In the genomic region with DNA sequence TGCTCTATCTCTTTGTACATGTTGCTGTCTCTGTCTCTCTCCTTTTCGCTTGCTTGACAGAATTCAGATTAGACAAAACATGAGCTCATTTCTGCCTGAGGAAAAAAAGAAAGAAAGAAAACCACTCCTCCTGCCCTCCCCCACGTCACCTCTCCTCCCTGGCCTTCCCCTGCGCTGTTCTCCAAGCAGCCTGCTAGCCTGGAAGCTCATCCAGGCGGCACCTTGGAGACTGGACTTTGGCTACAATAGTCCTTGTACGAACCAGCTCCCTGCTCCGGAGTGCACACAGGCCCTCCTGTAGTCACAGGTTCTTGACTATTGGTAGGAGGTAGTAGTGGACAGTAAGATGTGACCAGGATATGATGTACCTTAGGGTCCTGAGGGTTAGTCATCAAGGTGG, we compare ENCODE assay signal across 10 mouse cellular contexts.
DNase-seq lines count a peak whose midpoint lies in the region; ATAC-seq and TF ChIP-seq lines count a peak whose summit lies in the region.
"Had no signal": no experiment of that assay in that cellular context is flagged by ENCODE, and none has a peak within 500 bp of the region (broad histone marks: within the 10 kb centered on the region; RNA-seq: fewer than 3 reads in every experiment).

No protein-coding gene starts in this region.

- no peak overlapping the region for H3K9ac ChIP-seq in midbrain, embryonic 16.5 days (ENCODE audit: low read depth, low read length)
- no peak overlapping the region for H3K9ac ChIP-seq in intestine, embryonic 16.5 days (ENCODE audit: low read depth, low read length)
- no peak overlapping the region for H3K9ac ChIP-seq in kidney, postnatal 0 days (ENCODE audit: low read depth, low read length)
- no peak overlapping the region for H3K9ac ChIP-seq in liver, postnatal 0 days (replicated peaks)
- H3K9ac ChIP-seq: lung, embryonic 15.5 days had no signal

- H3K4me1 ChIP-seq in midbrain, embryonic 10.5 days, result peaks cover 31% of the 10 kb centered on the region
- no peaks in the 10 kb centered on the region for H3K4me1 ChIP-seq in midbrain, embryonic 16.5 days (ENCODE audit: control insufficient read depth, insufficient read depth, low read length)
- H3K4me1 ChIP-seq in intestine, embryonic 16.5 days (ENCODE audit: control insufficient read depth, insufficient read depth, low read length), result peaks cover 6% of the 10 kb centered on the region
- 0 out of 2 replicates have a peak, but pooled peaks cover 8% of the 10 kb centered on the region for H3K4me1 ChIP-seq in kidney, postnatal 0 days (replicated peaks; ENCODE audit: insufficient read depth, low read length)
- no peaks in the 10 kb centered on the region for H3K4me1 ChIP-seq in liver, postnatal 0 days (ENCODE audit: insufficient read depth)

- no peak overlapping the region for H3K4me2 ChIP-seq in midbrain, embryonic 16.5 days (ENCODE audit: low read length)
- no peak overlapping the region for H3K4me2 ChIP-seq in intestine, embryonic 16.5 days (ENCODE audit: low read depth, low read length)
- H3K4me2 ChIP-seq in kidney, postnatal 0 days (ENCODE audit: low read length), result no peak overlapping the region
- no peak overlapping the region for H3K4me2 ChIP-seq in liver, postnatal 0 days (ENCODE audit: low read depth, low read length)
- H3K4me2 ChIP-seq: heart, embryonic 11.5 days; lung, embryonic 15.5 days had no signal

- no peak for DNase-seq in midbrain, embryonic 10.5 days (ENCODE audit: low spot score)
- peak; percentile 58 for DNase-seq in kidney, postnatal 0 days (ENCODE audit: low spot score)
- DNase-seq in adrenal gland, postnatal 25 days, result no peak
- no peak for DNase-seq in liver, postnatal 0 days
- no peak for DNase-seq in urinary bladder, postnatal 36 days (ENCODE audit: low spot score in 2 of 2)
- DNase-seq: cerebellum, adult 11-12 months had no signal

- no peak; the same call in 1 of the 2 replicates for ATAC-seq in midbrain, embryonic 16.5 days
- peak; percentile 80 for ATAC-seq in intestine, embryonic 16.5 days
- ATAC-seq in kidney, postnatal 0 days (replicated peaks; ENCODE audit: low FRiP score, low read depth), result peak; percentile 79
- no peak for ATAC-seq in liver, postnatal 0 days

- TF ChIP-seq CTCF in kidney, postnatal 0 days (IDR thresholded peaks at IDR 0.05; ENCODE audit: low read depth), result no peak
- TF ChIP-seq CTCF in liver, postnatal 0 days (IDR thresholded peaks at IDR 0.05; ENCODE audit: low read depth), result no peak

- WGBS in midbrain, embryonic 10.5 days, result 70% methylated on average over 6 of the region's 6 CpGs
- WGBS in midbrain, embryonic 16.5 days, result 63% methylated on average over 6 of the region's 6 CpGs
- WGBS in intestine, embryonic 16.5 days, result 70% methylated on average over 6 of the region's 6 CpGs
- 65% methylated on average over 6 of the region's 6 CpGs for WGBS in kidney, postnatal 0 days
- WGBS in liver, postnatal 0 days (ENCODE audit: insufficient replicate concordance), result 66% methylated on average over 6 of the region's 6 CpGs

- H3K9me3 ChIP-seq in midbrain, embryonic 10.5 days (replicated peaks), result no peaks in the 10 kb centered on the region
- H3K9me3 ChIP-seq in midbrain, embryonic 16.5 days (replicated peaks; ENCODE audit: control insufficient read depth, low read length, poor library complexity, severe bottlenecking), result no peaks in the 10 kb centered on the region
- H3K9me3 ChIP-seq in intestine, embryonic 16.5 days (ENCODE audit: control insufficient read depth, low read length), result no peaks in the 10 kb centered on the region
- no peaks in the 10 kb centered on the region for H3K9me3 ChIP-seq in kidney, postnatal 0 days (replicated peaks; ENCODE audit: low read length)
- H3K9me3 ChIP-seq in liver, postnatal 0 days (ENCODE audit: low read length), result no peaks in the 10 kb centered on the region
- H3K9me3 ChIP-seq: lung, embryonic 15.5 days had no signal

- H3K36me3 ChIP-seq in midbrain, embryonic 10.5 days, result no peaks in the 10 kb centered on the region
- H3K36me3 ChIP-seq in midbrain, embryonic 16.5 days (ENCODE audit: control insufficient read depth, insufficient read depth, low read length), result no peaks in the 10 kb centered on the region
- no peaks in the 10 kb centered on the region for H3K36me3 ChIP-seq in intestine, embryonic 16.5 days (ENCODE audit: control insufficient read depth, insufficient read depth, low read length)
- no peaks in the 10 kb centered on the region for H3K36me3 ChIP-seq in kidney, postnatal 0 days (ENCODE audit: insufficient read depth, low read length)
- no peaks in the 10 kb centered on the region for H3K36me3 ChIP-seq in liver, postnatal 0 days (replicated peaks; ENCODE audit: insufficient read depth, low read length)
- H3K36me3 ChIP-seq: lung, embryonic 15.5 days had no signal

- H3K27ac ChIP-seq in midbrain, embryonic 10.5 days (replicated peaks), result 0 out of 2 replicates have a peak overlapping the region, but pooled peaks have one; percentile 63
- no peak overlapping the region for H3K27ac ChIP-seq in midbrain, embryonic 16.5 days (ENCODE audit: low read length)
- H3K27ac ChIP-seq in intestine, embryonic 16.5 days (ENCODE audit: low read length), result no peak overlapping the region
- no peak overlapping the region for H3K27ac ChIP-seq in kidney, postnatal 0 days
- H3K27ac ChIP-seq in liver, postnatal 0 days (ENCODE audit: low read depth), result no peak overlapping the region
- H3K27ac ChIP-seq: lung, embryonic 15.5 days had no signal

- TF ChIP-seq EP300 in liver, postnatal 0 days (IDR thresholded peaks at IDR 0.05; ENCODE audit: low read depth), result no peak

- no peak overlapping the region for H3K4me3 ChIP-seq in midbrain, embryonic 10.5 days
- H3K4me3 ChIP-seq in midbrain, embryonic 16.5 days (ENCODE audit: low read depth, low read length), result no peak overlapping the region
- H3K4me3 ChIP-seq in intestine, embryonic 16.5 days (ENCODE audit: low read length), result no peak overlapping the region
- H3K4me3 ChIP-seq in kidney, postnatal 0 days (replicated peaks; ENCODE audit: low read depth, low read length), result no peak overlapping the region
- no peak overlapping the region for H3K4me3 ChIP-seq in liver, postnatal 0 days (ENCODE audit: low read depth, low read length)
- H3K4me3 ChIP-seq: lung, embryonic 15.5 days had no signal

- H3K27me3 ChIP-seq in midbrain, embryonic 10.5 days (ENCODE audit: low read depth, poor library complexity, severe bottlenecking), result peaks cover 100% of the 10 kb centered on the region
- peaks cover 13% of the 10 kb centered on the region for H3K27me3 ChIP-seq in midbrain, embryonic 16.5 days (ENCODE audit: control insufficient read depth, insufficient read depth, low read depth, low read length)
- peaks cover 7% of the 10 kb centered on the region; the same call in 1 of the 2 replicates for H3K27me3 ChIP-seq in intestine, embryonic 16.5 days (replicated peaks; ENCODE audit: control insufficient read depth, insufficient read depth, low read length)
- H3K27me3 ChIP-seq in kidney, postnatal 0 days (ENCODE audit: insufficient read depth, low read length), result no peaks in the 10 kb centered on the region
- peaks cover 2% of the 10 kb centered on the region; the same call in 1 of the 2 replicates for H3K27me3 ChIP-seq in liver, postnatal 0 days (ENCODE audit: insufficient read depth, low read length)

Comparison
In these comparisons a context has a peak if more than half of its experiments do, and no peak if none do; other contexts are left out.
1. ATAC-seq: peak in intestine, embryonic 16.5 days (single experiment) and kidney, postnatal 0 days (single experiment); none in midbrain, embryonic 16.5 days (single experiment) and liver, postnatal 0 days (single experiment).